Mouse (Mus musculus) megakaryocyte, embryonic 14.5 days (primary cell): Measurements from ENCODE around the gene Bet1l. TPM values are rescaled to one million over a fixed set of nuclear protein-coding genes. Genes with fewer than 3 reads are reported as not detected.

Source experiments
- H3K27me3 ChIP-seq: replicated peaks from 2 replicates; pipeline ENCODE3; 2012; ENCODE audit warnings: inconsistent platforms
- H3K36me3 ChIP-seq: replicated peaks from 2 replicates; pipeline ENCODE3; 2012; ENCODE audit warnings: low read length, inconsistent platforms, mixed read lengths
- H3K4me1 ChIP-seq: 2 replicates; pipeline ENCODE4 v1.6.1; 2012; ENCODE audit warnings: inconsistent platforms
- H3K4me3 ChIP-seq: replicated peaks from 2 replicates; pipeline ENCODE3; 2012; ENCODE audit warnings: moderate library complexity, mild to moderate bottlenecking, inconsistent platforms
- H3K9me3 ChIP-seq: 2 replicates; pipeline ENCODE4 v1.6.1; 2012; ENCODE audit warnings: inconsistent platforms
- FLI1 ChIP-seq: IDR thresholded peaks from 2 replicates; pipeline ENCODE4 v1.6.1; 2012; ENCODE audit warnings: low read length, inconsistent platforms, mixed read lengths
- GATA1 ChIP-seq: IDR thresholded peaks from 3 replicates; pipeline ENCODE4 v1.6.1; 2012; ENCODE audit warnings: mixed read lengths, low read length, inconsistent platforms, borderline replicate concordance
- polyA plus RNA-seq: library from polyadenylated mRNA; stranded (reverse); fragments of >175 nt; gene quantifications from 2 replicates; pipeline ENCODE4 v1.2.3, GENCODE M21; 2012; ENCODE audit warnings: low replicate concordance; ENCODE audit not compliant: insufficient read depth

Gene Bet1l
- polyA plus RNA-seq, 1 experiment = 23.4 TPM

DNA sequence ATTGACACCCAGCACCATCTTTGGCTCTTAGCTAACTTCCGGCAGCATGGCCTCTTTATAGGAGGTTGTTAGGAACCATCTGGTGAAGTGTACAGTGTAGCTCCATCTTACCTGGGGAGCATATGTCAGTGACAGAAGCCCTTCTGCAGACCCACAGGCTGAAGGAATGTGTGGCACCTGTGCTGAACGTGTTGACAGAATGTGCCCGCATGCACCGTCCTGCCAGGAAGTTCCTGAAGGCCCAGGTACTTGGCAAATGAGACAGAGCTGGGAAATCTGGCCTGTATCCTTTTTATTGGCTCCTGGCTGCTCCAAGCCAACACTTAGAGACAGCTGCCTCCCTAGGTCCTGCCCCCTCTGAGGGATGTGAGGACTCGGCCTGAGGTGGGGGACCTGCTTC is 3.4 kb upstream of the Bet1l start:
- Histone ChIP-seq H3K4me1 (peaks cover 68% of the 10 kb centered on the region), H3K36me3 (peaks cover 80% of the 10 kb centered on the region), H3K27me3 (no peaks in the 10 kb centered on the region), H3K4me3 (no peak overlapping the region), H3K9me3 (no peaks in the 10 kb centered on the region)
- TF ChIP-seq FLI1 (no peak), GATA1 (no peak)

DNA sequence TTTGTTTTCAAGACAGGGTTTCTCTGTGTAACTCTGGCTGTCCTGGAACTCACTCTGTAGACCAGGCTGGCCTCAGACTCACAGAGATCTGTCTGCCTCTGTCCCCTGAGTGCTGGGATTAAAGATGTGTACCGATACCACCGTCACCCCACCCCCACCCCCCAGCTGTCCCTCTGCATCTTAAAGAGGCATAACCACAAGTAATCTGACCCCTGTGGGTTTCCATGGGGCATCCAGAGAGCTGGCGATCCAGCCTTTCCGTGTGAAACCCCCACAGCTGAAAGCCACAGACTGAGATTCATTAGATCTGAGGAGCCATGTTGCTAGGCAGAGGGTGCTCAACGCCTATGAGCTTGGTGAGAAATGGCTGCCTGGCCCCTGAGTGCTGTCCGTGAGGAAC is 2.6 kb upstream of the Bet1l start:
- no peak for TF ChIP-seq GATA1
- TF ChIP-seq FLI1 = no peak
- no peaks in the 10 kb centered on the region for H3K9me3 ChIP-seq
- H3K4me3 ChIP-seq = no peak overlapping the region
- H3K36me3 ChIP-seq = peaks cover 76% of the 10 kb centered on the region
- peaks cover 67% of the 10 kb centered on the region for H3K4me1 ChIP-seq
- H3K27me3 ChIP-seq = no peaks in the 10 kb centered on the region

DNA sequence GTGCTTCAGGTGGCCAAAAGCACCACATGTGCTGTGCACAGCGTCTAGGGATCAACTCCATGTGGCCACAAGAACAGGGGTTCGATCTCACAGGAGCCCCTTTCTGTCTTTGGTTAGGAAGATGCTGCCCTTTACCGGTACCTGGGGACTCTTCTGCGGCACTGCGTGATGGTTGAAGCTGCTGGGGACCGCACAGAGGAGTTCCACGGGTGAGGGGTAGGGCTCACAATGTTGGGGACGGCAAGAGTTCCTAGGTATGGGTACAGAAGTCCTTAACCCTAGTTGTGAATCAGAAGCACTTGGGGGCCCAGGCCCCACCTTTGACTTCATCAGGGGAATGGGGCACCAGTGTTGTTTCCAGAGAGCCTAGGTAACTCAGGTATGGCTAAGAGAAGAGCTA is 1.4 kb upstream of the Bet1l start:
- peaks cover 73% of the 10 kb centered on the region for H3K4me1 ChIP-seq
- no peaks in the 10 kb centered on the region for H3K9me3 ChIP-seq
- no peaks in the 10 kb centered on the region for H3K27me3 ChIP-seq
- H3K36me3 ChIP-seq = peaks cover 76% of the 10 kb centered on the region
- peak overlapping the region; percentile 100 for H3K4me3 ChIP-seq
- TF ChIP-seq GATA1 = no peak
- TF ChIP-seq FLI1 = no peak

DNA sequence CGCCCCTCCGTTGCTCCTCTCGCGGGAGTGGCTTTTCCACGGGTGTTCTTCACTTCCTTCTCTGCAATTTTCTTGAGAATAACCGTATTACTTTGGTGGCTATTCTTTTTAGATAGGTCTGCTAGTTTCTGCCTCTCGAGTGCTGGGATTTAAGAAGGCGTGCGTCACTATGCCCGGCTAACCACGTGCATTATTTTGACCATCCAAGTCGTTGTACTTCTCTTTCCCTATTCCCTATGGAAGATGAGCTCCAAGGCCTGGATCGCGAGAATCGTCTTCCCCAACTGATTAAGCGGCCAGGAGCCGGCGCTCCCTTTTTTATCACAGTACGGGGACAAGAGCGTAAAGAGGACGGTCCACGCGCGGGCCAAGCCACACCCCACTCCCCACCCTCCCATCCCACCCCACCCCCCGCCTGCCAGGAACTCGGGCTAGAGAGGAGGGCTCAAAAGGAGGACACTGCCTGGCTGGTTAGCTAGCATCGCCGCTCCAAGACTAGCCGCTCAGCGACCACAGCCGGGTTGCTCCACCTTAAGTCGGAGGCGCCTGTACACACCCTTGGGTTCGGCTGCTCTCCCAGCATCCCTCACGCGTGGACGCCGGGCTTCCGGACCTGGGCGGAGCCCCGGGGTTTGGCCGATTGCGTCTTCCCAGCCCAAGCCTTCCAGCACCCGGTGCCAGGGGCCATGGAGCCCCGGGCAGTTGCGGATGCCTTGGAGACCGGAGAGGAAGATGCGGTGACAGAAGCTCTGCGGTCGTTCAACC is 410 bp downstream of the Bet1l start, which contains the start of gene Ric8a:
Gene Ric8a (plus strand): TSS at position 173 of the 765 bp plus-strand sequence.
- Histone ChIP-seq H3K9me3 (no peaks in the 10 kb centered on the region), H3K4me3 (peak within 1 kb of the TSS; percentile 100), H3K27me3 (no peaks in the 10 kb centered on the region), H3K4me1 (peaks cover 84% of the 10 kb centered on the region), H3K36me3 (peaks cover 76% of the 10 kb centered on the region)
- TF ChIP-seq GATA1 (no peak), FLI1 (peak; percentile 31; the same call in 1 of the 2 replicates)

DNA sequence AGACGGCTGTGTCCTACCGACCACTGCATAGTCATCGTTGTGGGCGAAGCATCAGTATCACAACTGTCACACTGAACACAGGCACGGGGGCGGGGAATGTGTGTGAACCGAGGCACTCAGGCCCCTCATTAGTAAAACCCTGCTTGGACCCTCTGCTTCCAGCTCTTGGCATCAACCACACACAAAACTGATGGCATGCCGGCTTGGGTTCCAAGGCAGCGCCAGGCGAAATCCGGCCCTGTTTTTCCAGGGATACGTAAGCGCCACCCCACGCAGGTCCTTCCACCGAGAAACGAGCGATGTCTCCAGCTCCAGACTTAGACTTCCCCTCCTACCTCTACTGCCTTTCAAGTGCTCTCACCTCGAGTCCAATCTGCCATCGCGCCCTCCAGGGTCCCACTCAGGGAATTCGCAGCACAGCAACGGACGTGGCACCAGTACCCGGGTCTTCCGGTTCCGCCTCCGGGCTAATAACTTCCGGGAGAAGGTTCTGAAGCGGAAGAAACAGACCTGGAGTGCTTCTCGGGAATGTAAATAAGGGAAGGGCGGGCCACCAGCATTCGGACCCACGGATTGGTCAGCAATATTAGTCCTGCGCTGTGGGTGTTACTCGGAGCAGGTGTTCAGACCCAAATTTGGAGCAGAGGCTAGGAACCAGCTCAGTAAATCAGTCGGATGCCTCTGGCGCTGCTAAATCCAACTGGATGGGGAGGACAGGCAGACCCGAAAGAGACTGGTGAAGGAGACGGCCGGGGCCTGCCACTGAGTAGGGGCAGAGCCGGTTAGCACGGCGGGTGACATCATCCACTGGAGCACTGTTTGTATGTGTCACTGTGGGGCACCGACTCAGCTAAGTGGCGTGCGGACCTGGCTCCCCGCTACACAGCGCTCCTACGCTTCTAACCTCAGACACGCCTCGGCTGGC is 1.3 kb downstream of the Bet1l start, which contains the start of gene Gm45785:
Gene Gm45785 (minus strand): TSS at position 472 of the 925 bp plus-strand sequence.
- Histone ChIP-seq H3K4me3 (peak within 1 kb of the TSS; percentile 100), H3K4me1 (peaks cover 82% of the 10 kb centered on the region), H3K27me3 (no peaks in the 10 kb centered on the region), H3K9me3 (no peaks in the 10 kb centered on the region), H3K36me3 (peaks cover 74% of the 10 kb centered on the region)
- TF ChIP-seq FLI1 = peak; percentile 15; the same call in 1 of the 2 replicates
- TF ChIP-seq GATA1 = no peak

DNA sequence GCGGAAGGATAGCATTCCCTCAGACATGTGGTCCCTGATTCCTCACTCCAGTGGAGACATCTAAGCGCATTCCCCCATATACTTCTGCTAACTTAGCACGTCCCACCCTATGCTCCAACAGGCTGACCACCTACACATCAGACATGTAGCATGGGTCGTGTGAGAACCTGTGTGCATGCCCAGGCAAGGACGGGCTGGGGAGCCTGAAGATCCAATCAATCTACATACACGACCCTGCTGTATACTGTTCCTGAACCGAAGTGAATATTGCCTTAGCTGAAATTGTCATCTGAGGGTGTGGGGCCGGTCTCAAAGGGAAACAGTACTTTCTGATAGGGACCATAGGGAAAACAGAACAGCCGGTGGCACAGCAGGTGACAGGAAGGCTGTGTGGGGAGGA is 2.2 kb downstream of the Bet1l start:
- TF ChIP-seq GATA1 (no peak), FLI1 (no peak)
- Histone ChIP-seq H3K9me3 (no peaks in the 10 kb centered on the region), H3K4me1 (peaks cover 80% of the 10 kb centered on the region), H3K4me3 (peak overlapping the region; percentile 100), H3K27me3 (no peaks in the 10 kb centered on the region), H3K36me3 (peaks cover 74% of the 10 kb centered on the region)

DNA sequence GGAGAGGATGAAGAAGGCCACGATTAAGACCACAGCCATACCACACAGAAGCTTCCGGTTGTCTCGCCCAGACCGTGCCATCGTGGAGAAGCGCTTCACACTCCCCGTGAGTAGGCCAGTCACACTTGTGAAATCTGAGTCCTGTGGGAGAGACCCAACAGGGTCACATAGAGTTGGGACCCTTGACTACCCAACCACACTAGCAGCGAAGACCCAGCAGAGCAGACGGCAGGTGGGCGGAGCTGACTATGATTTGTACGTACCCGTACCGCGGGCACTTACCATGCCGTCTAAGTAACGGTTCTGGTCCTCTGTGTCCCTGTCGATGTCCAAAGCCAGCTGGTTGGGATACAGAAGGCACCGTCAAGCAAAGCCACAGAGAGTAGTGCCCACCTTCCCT is 2.9 kb downstream of the Bet1l start:
- peaks cover 77% of the 10 kb centered on the region for H3K4me1 ChIP-seq
- peak overlapping the region; percentile 100 for H3K4me3 ChIP-seq
- peaks cover 69% of the 10 kb centered on the region for H3K36me3 ChIP-seq
- TF ChIP-seq FLI1 = no peak
- no peak for TF ChIP-seq GATA1
- no peaks in the 10 kb centered on the region for H3K27me3 ChIP-seq
- H3K9me3 ChIP-seq = no peaks in the 10 kb centered on the region

DNA sequence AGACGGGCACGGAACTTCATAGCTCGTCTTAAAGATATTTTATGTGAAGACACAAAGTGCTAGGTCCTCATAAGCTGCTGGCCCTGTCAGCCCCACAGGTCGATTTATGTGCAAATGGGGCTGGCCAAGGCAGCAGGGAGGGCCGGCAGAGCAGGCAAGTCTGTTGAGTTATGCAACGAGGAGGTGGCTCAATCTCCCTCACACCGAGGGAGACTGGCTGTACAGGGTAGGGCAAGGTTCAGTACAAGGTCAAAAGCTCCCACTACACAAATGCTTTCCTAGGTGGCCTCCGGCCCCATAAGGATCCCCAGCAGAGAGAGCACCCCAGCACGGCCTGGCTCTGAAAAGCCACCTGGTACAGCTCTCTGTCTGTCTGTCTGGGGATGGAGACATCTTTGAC is 4.0 kb downstream of the Bet1l start:
- TF ChIP-seq GATA1 (no peak), FLI1 (no peak)
- H3K4me3 ChIP-seq = peak overlapping the region; percentile 60
- no peaks in the 10 kb centered on the region for H3K27me3 ChIP-seq
- peaks cover 70% of the 10 kb centered on the region for H3K4me1 ChIP-seq
- H3K9me3 ChIP-seq = no peaks in the 10 kb centered on the region
- H3K36me3 ChIP-seq = peaks cover 58% of the 10 kb centered on the region

DNA sequence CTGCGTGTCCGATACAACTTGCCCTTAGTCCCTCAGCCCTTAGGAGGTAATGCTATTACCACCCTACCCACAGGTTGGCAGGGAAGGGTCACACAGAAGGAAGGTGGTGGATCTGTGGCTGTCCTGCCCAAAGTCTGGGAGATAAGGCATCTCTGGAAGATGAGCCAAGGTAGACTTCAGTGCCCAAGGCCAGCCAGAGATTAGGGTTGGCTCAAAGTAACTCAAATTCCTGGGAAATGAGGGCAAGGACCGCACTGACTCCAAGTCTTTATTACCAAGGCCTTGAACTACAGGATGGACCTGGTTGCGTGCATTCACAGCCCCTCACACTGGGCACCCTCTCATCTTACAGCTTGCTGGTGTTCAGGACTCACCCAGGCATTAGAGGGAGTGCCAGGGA is 5.5 kb downstream of the Bet1l start:
- Histone ChIP-seq H3K4me3 (no peak overlapping the region), H3K36me3 (peaks cover 51% of the 10 kb centered on the region), H3K4me1 (peaks cover 76% of the 10 kb centered on the region), H3K9me3 (no peaks in the 10 kb centered on the region), H3K27me3 (peaks cover 3% of the 10 kb centered on the region)
- TF ChIP-seq FLI1 (no peak), GATA1 (no peak)
